Mouse (Mus musculus) liver, adult (tissue): ENCODE data around the gene Qpct.

ENCODE experiments used
- GATA4 ChIP-seq: IDR thresholded peaks from 2 replicates; pipeline ENCODE4 v1.6.1; 2014; ENCODE audit warnings: mild to moderate bottlenecking, low read length; ENCODE audit not compliant: insufficient replicate concordance

Qpct gene

DNA sequence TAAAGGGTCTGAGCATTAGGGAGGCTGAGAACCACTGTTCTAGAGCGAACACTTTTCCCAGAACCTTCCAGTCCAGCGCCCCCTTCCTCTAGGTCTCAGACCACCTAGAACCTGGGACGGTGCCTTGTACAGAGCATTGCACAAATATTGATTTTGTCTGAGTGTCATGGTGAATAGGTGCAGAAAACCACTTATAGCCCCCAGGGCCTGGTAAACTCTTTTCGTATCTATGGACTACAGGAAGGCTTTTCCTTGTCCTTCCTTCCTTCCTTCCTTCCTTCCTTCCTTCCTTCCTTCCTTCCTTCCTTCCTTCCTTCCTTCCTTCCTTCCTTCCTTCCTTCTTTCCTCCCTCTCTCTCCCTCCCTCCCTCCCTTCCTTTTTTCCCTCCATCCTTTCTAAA lies at the start of gene Qpct:
Gene Qpct, plus strand, starts transcription at position 301 of the 400 bp plus-strand sequence.
- no peak for TF ChIP-seq GATA4

DNA sequence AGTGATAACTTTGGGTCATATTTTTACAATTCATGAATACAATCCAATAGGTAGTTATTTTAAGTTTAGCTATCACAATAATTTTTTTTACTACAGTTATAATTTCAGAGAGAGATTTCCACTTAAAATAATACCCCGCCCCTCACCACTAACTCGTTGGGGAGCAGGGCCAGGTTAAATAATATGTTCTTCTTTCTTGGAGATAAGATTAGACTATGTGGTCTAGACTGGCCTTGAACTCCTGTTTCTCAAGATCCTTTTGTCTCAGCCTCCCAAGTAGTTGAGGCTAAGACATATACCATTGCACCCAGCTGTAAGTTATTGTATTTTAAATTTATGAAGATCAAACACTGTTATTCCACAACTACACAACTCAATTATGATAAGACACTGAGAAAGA lies 38.1 kb upstream of the Qpct start:
- no peak for TF ChIP-seq GATA4

DNA sequence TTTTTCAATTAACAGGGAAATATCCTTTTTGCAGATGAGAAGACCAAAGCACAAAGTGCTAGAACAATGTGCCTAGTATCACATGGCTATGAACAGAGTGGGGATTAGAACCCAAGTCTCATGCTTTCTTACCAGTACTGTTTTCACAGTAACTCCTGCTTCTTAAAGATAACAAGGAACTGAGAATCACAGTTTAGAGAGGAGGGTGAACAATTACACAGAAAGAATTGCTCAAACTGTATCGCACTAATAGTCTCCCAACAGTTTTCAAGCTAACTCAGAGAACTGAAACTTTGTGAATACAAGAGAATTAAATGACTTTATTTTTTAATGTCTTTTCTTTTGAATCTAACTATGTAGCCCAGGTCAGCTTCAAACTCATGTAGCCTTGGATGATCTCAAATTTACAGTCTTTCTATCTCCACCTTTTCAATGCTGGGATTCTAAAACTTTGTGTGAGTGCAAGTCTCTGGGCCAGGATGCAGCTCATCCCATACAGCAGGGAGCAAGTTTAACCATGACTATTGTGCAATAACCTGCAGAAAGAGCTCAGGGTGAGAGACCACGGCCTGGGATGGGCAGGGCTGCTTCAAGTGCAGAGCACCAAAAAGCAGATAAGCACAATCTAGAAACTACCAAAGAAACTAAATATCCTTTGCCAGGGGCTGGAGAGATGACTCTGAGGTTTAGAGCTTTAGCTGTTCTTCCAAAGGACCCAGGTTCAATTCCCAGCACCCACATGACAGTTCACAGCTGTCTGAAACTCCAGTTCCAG lies 36.6 kb upstream of the Qpct start:
- TF ChIP-seq GATA4 = no peak

DNA sequence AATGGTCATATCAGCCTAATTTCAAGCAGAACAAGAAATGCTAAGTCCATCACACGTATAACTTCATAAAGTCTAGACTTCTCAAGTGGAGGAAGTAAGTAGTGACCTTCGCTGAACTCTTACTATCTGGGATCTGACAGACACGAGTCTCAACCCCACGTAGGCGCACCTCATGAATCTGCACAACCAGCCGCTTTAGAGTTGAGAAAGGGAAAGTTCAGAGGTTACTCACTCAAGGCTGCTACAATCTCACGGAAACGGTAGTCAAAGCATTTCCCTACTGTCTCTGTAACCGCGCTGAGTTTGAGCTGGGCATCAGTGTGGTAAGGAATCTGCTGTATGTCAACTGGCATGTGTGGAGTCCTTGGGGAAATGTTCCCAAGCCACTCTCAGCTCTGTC lies 35.9 kb upstream of the Qpct start:
- no peak for TF ChIP-seq GATA4

DNA sequence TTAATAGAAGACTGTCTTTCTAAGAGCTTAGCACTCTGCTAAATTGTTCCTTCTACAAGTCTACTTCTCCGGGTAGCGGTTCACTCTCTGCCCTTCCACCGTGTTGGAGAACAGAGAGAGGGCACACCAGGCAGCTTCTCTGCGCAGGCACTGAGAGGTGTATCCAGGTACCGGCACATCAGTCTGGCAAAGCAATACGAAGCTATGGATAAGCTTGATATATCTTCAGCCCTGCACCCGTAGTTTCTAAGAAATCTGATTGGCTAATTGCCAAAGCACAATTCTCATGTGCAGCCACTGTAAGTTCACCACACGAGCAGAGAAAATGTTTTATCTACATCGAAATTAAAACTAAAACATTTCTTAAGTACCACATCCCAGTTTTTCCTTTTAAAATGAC lies 33.3 kb upstream of the Qpct start:
- no peak for TF ChIP-seq GATA4

DNA sequence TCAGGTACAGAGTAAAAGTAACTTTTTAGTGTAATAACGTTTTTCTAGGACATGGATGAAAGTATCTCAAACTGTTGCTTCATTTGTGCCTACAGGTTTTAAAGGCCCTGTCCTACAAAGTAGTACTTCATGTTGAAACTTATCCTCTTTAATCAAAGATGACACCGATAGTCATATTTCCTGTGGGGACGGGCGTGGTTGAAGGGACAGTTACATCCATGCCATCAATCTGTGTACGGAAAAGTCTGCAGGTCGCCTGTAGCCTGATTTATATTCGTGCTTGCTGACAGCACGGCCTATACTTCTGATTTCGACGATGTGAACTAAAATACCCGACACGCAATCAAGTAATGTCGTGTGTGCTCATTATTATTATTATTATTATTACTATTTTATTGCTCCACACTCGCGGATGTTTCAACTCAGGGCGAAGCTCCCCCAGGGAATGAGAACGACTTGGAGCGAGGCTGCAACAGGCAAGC lies 31.9 kb upstream of the Qpct start:
- TF ChIP-seq GATA4 = no peak

DNA sequence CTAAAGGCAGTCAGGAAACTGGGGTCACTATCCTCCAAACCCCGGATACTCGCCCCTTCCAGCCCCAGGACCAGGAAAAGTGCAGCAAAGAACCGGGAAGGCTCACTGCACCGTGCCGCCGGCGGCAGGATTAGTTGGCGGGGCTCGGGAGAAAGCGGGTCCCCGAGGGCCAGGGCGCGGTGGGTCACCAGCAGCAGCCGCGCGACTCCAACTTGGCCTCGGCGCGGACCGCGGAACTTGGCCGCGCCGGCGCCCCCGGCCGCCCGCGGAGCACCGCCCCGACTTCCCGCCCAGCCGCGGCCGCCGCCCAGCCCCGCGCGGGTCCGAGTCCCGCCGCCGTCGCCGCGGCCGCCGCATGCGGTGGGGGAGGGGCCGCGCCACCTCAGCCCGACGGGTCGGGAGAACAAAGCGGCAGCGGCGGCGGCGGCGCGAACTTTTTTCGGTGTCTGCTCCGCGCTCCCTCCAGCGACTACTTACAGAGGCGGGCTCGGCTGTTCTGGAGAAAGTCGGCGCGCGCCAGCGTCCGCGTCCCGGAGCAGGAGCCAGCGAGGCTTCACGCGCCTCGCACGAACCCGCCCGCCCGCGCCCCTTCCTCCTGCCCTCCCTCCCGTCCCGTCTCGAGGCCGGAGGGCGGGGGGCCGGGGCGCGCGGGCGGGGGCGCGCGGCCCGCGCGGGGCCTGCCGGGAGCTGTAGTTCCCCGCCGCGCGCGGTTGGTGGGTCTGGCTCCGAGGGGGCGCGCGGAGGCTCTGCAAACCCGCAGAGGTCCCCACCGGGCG lies 31.3 kb upstream of the Qpct start, which contains the start of gene Prkd3:
Gene Prkd3, minus strand, starts transcription at position 609 of the 776 bp plus-strand sequence.
- TF ChIP-seq GATA4 = no peak

DNA sequence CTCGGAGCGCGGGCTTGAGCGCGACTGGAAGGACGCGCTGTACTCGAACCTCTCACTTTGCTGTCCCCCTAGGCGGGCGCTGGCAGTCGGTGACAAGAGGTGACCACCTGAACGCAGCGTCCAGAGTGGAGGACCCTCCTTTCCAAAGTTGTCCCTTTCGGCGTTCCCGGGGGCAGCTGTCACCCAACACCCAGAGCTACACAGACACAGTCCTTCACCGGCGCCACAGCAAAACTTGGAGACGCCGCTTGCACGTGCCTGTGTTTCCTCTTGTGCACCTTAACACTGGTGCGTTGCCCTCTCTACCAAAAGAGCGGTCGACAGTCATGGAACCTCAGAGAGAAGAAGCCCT lies 30.7 kb upstream of the Qpct start:
- no peak for TF ChIP-seq GATA4

DNA sequence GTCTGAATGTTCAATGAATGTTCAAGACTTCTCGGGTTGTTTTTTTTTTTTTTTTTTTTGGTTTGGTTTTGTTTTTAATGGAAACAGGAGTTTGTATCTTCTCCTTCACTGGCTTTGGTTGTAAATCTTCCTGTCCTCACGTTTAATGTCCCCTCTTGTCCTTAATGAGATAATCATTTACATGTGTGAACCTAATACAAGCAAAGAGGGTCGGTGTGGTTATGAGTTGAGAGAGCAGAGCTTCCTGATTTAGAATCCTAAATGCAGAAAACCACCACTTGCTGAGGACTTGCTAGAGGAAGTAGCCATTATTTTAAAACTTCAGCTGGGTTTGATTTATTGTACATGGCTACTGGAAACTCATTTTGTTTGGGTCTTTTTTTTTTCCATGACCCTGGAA lies 29.0 kb upstream of the Qpct start:
- no peak for TF ChIP-seq GATA4

DNA sequence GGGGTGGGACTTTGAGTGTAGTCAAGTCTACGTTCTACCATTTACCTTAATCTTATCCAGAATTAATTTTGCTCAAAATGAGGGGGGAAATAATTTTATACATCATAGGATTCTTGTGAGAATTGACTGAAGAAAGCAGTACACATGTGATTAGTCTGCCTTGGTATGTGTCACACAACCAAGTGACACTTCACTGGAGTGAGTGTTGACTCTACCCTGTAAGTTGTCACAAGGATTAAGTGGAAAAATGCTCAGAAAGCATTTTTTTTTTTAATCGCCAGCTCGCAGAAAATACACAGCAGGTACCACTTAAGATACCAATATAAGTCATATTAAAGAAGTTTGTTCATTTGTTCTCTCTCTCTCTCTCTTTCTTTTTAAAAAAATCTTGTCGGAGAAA lies 27.2 kb upstream of the Qpct start:
- TF ChIP-seq GATA4 = no peak

DNA sequence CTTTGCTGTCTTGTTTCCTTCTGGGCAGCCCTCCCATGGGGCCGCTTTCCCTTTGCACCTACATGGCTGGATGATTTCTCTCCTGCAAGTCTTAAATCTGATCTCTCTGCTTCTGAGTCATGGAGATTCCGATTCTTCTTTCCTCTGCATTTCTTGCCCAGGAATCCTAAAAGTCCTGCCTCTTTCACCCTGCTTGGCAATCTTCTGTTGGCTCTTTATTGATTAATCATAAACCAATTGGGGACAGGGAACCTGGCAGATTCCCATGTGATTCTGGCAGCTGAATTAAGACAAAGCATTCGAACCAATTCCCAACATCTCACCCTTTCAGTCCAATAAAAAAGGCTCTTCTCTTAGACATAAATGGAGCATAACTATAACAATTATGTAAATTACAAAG lies 22.5 kb upstream of the Qpct start:
- peak; percentile 41; the same call in 1 of the 2 replicates for TF ChIP-seq GATA4

DNA sequence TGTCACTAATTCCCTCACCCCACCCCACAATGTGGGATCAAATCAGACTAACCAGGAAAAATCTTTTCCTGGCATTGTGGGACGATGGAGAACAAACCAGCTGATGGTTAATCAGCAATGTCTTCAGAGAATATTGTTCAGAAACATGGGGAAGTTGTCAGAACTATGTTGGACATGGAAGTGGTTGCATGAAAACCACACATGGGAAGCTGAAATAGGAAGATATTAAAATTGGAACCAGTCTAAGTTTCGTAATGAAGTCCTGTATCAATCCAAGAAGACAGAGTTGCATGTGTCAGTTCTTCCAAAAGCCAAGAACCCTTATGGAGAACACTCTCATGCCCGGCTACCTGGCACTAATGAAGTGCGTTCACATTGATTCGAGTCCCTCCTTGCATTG lies 20.1 kb upstream of the Qpct start:
- no peak for TF ChIP-seq GATA4

DNA sequence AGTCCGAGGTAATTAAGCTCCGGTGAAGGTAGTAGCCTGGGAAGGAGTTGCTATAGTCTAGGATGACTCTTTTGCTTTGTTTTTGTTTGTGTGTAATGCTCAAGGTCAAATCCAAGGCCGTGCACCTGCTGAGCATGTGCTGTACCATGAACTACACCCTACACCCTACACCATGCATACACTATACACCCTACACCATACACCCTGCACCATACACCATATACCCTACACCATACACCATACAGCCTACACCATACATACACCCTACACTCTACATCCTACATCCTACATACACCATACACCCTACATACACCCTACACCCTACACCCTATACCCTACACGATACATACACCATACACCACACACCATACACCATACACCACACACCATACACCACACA lies 18.9 kb upstream of the Qpct start:
- no peak for TF ChIP-seq GATA4

DNA sequence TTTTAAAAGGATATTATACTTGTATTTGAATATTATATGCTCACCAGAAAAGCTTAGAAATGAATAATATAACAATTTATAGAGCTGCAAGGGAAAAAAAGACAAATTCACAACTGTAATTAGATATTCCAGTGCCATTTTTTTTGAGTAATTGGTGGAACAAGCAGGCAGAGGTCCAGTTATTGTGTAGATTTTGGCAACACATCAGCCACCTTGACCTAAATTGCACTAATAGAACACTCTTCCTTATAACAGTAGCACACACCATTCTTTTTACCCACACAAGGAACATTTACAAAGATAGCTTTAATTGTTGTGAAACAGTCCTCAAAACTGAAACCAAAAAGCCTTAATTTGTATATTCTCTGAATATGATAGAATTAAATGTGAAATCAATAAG lies 12.0 kb upstream of the Qpct start:
- no peak for TF ChIP-seq GATA4

DNA sequence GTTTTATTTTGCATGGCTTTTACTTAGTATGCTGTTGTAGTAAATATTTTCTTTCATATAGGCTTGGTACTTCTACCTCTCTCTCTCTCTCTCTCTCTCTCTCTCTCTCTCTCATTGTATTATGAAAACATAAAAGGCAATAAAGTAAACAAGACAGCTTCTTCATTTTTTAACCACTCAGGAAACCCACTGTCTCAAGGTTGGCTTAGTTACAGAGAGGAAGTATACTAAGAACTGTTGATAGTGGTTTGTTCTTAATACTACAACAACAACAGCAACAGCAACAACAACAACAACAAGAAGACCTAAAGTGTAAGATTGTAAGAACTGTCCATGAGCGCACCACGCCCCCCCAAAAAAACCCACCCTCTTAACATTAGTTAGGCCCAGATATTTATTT lies 8.0 kb upstream of the Qpct start:
- no peak for TF ChIP-seq GATA4

DNA sequence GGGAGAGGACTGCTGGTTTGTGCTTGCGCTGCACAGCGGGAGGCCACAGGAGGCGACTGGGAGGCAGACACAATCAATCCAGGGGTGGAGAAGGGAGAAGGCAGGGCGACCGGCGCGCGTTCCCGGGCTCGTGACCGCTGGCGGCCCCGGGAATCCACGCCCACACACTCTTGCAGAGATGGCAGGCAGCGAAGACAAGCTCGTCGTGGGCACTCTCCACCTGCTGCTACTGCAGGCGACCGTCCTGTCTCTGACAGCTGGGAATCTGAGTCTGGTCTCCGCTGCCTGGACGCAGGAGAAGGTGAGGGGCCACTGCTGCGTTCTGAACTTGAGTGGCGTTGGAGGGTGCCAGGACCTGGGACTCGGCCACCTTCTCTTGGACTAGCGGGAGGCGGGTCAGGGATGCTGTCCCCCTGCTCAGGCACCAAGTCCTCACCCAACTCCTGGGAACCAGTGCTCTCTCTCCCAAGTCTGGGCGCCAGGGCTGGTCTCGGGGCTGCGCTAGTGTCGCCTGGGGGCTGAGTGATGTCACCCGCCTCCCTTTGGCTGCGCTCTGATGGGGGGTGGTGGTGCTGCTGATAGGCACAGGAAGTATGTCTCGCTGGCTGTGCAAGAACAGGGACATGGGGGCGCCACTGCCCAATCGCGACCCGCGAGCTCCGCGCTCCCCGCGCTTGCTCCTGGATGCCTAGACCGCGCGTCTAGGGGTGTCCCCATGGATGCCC lies 544 bp downstream of the Qpct start:
- no peak; the same call in 1 of the 2 replicates for TF ChIP-seq GATA4
